Mouse (Mus musculus) heart, embryonic 11.5 days (tissue): Measurements from ENCODE around the gene Smdt1. TPM values are rescaled to one million over a fixed set of nuclear protein-coding genes. Genes with fewer than 3 reads are reported as not detected.

Experiments used
- ATAC-seq: fragments of 200-750 bp; cut with Nextera tagmentation; replicated peaks from 2 replicates; pipeline ENCODE4 v1.8.0; 2017; ENCODE audit warnings: moderate library complexity; ENCODE audit not compliant: insufficient number of reproducible peaks, low FRiP score, low TSS enrichment
- H3K27ac ChIP-seq: fragments of 300-500 bp; sonication (generic); 2 replicates; pipeline ENCODE4 v1.5.1; 2014; ENCODE audit warnings: mild to moderate bottlenecking, low read depth, low read length
- H3K27me3 ChIP-seq: fragments of 300-500 bp; sonication (generic); 2 replicates; pipeline ENCODE4 v1.6.1; 2014; ENCODE audit warnings: mild to moderate bottlenecking, low read length, mixed read lengths; ENCODE audit not compliant: control insufficient read depth, insufficient read depth
- H3K36me3 ChIP-seq: fragments of 300-500 bp; sonication (generic); 2 replicates; pipeline ENCODE4 v1.6.1; 2014; ENCODE audit warnings: mild to moderate bottlenecking, low read length, moderate library complexity, mixed read lengths; ENCODE audit not compliant: control insufficient read depth, insufficient read depth
- H3K4me1 ChIP-seq: fragments of 300-500 bp; sonication (generic); 2 replicates; pipeline ENCODE4 v1.6.1; 2014; ENCODE audit warnings: low read length; ENCODE audit not compliant: control insufficient read depth, insufficient read depth
- H3K4me2 ChIP-seq: fragments of 300-500 bp; sonication (generic); 2 replicates; pipeline ENCODE4 v1.6.1; 2014; ENCODE audit warnings: mild to moderate bottlenecking, moderate library complexity
- H3K4me3 ChIP-seq: fragments of 300-500 bp; sonication (generic); 2 replicates; pipeline ENCODE4 v1.5.1; 2014; ENCODE audit warnings: low read depth, low read length
- H3K9ac ChIP-seq: fragments of 300-500 bp; sonication (generic); 2 replicates; pipeline ENCODE4 v1.6.1; 2014; ENCODE audit warnings: mild to moderate bottlenecking, low read depth, low read length, moderate library complexity
- H3K9me3 ChIP-seq: fragments of 300-500 bp; sonication (generic); replicated peaks from 2 replicates; pipeline ENCODE4 v1.6.1; 2016; ENCODE audit warnings: low read length; ENCODE audit not compliant: control insufficient read depth
- WGBS: fragments of 180-500 bp; shearing (Covaris S2); extraction: QIAGEN DNeasy Blood & Tissue Kit; methylation state at CpG from one replicate; pipeline ENCODE4 v1.1.7; 2014; ENCODE audit not compliant: insufficient replicate concordance; 5-methylcytosine and 5-hydroxymethylcytosine counted together
- polyA plus RNA-seq: library from polyadenylated mRNA; unstranded; fragments of >200 nt; fragmentation: Nextera tagmentation; extraction: Ambion mirVana; gene quantifications from 2 replicates; pipeline ENCODE4 v1.2.1, GENCODE M21; 2014

Smdt1 gene
- polyA plus RNA-seq, 1 experiment from 2014 or later, result 320 TPM

GRCm38 (mm10) chr15:82340414-82341035 lies 1.8 kb downstream of the Smdt1 start:
- ATAC-seq, result no peak
- peak overlapping the region; percentile 51 for H3K4me3 ChIP-seq
- H3K9ac ChIP-seq, result peak overlapping the region; percentile 84
- H3K27me3 ChIP-seq, result no peaks in the 10 kb centered on the region
- peak overlapping the region; percentile 94 for H3K27ac ChIP-seq
- peak overlapping the region; percentile 89 for H3K4me2 ChIP-seq
- no peaks in the 10 kb centered on the region for H3K9me3 ChIP-seq
- H3K36me3 ChIP-seq, result peaks cover 6% of the 10 kb centered on the region; the same call in 1 of the 2 replicates
- 26% methylated on average over 21 of the region's 21 CpGs for WGBS
- peaks cover 34% of the 10 kb centered on the region for H3K4me1 ChIP-seq

GRCm38 (mm10) chr15:82341036-82341501 lies 2.3 kb downstream of the Smdt1 start:
- Histone ChIP-seq H3K9me3 (no peaks in the 10 kb centered on the region), H3K9ac (peak overlapping the region; percentile 84), H3K36me3 (peaks cover 3% of the 10 kb centered on the region; the same call in 1 of the 2 replicates), H3K27ac (peak overlapping the region; percentile 94), H3K27me3 (no peaks in the 10 kb centered on the region), H3K4me3 (peak overlapping the region; percentile 51), H3K4me1 (peaks cover 34% of the 10 kb centered on the region), H3K4me2 (peak overlapping the region; percentile 89)
- 1% methylated on average over 38 of the region's 40 CpGs for WGBS
- peak; percentile 47 for ATAC-seq

GRCm38 (mm10) chr15:82341675-82342542 lies 3.1 kb downstream of the Smdt1 start:
- peak; percentile 24 for ATAC-seq

GRCm38 (mm10) chr15:82342543-82342935 lies 3.8 kb downstream of the Smdt1 start:
- no peaks in the 10 kb centered on the region for H3K36me3 ChIP-seq
- peak overlapping the region; percentile 51 for H3K4me3 ChIP-seq
- peak overlapping the region; percentile 89 for H3K4me2 ChIP-seq
- peaks cover 34% of the 10 kb centered on the region for H3K4me1 ChIP-seq
- no peak for ATAC-seq
- no peaks in the 10 kb centered on the region for H3K9me3 ChIP-seq
- H3K9ac ChIP-seq, result peak overlapping the region; percentile 84; the same call in 1 of the 2 replicates
- peak overlapping the region; percentile 94 for H3K27ac ChIP-seq
- WGBS, result 68% methylated on average over 5 of the region's 5 CpGs
- H3K27me3 ChIP-seq, result no peaks in the 10 kb centered on the region

More at GRCm38 (mm10) chr15:82341675-82342542, 3.1 kb downstream of the Smdt1 start:
- Histone ChIP-seq H3K36me3 (no peaks in the 10 kb centered on the region), H3K9ac (peak overlapping the region; percentile 84), H3K4me3 (peak overlapping the region; percentile 51), H3K4me1 (peaks cover 34% of the 10 kb centered on the region), H3K9me3 (no peaks in the 10 kb centered on the region), H3K27ac (peak overlapping the region; percentile 94), H3K4me2 (peak overlapping the region; percentile 89), H3K27me3 (no peaks in the 10 kb centered on the region)
- 35% methylated on average over 15 of the region's 15 CpGs for WGBS

GRCm38 (mm10) chr15:82343368-82344287 lies 4.9 kb downstream of the Smdt1 start:
- peaks cover 30% of the 10 kb centered on the region for H3K4me1 ChIP-seq
- H3K27ac ChIP-seq, result peak overlapping the region; percentile 60
- no peak overlapping the region for H3K4me3 ChIP-seq
- peak overlapping the region; percentile 23; the same call in 1 of the 2 replicates for H3K4me2 ChIP-seq
- no peaks in the 10 kb centered on the region for H3K9me3 ChIP-seq
- H3K36me3 ChIP-seq, result peaks cover 8% of the 10 kb centered on the region
- 87% methylated on average over 27 of the region's 27 CpGs for WGBS
- no peak for ATAC-seq
- no peaks in the 10 kb centered on the region for H3K27me3 ChIP-seq
- no peak overlapping the region for H3K9ac ChIP-seq

- Histone ChIP-seq H3K9ac (no peak overlapping the region), H3K4me2 (peak overlapping the region; percentile 38), H3K27ac (peak overlapping the region; percentile 62; the same call in 1 of the 2 replicates)
Measured at GRCm38 (mm10) chr15:82344971-82345370, 6.2 kb downstream of the Smdt1 start.

GRCm38 (mm10) chr15:82345820-82346470 lies 7.2 kb downstream of the Smdt1 start:
- WGBS, result under 1% methylated on average over 51 of the region's 51 CpGs
- Histone ChIP-seq H3K9me3 (no peaks in the 10 kb centered on the region), H3K4me3 (peak overlapping the region; percentile 80), H3K36me3 (peaks cover 29% of the 10 kb centered on the region), H3K4me1 (peaks cover 22% of the 10 kb centered on the region), H3K4me2 (peak overlapping the region; percentile 85), H3K9ac (peak overlapping the region; percentile 84), H3K27me3 (no peaks in the 10 kb centered on the region), H3K27ac (peak overlapping the region; percentile 81)
- peak; percentile 94 for ATAC-seq

More at GRCm38 (mm10) chr15:82344971-82345370, 6.2 kb downstream of the Smdt1 start:
- Histone ChIP-seq H3K4me3 (0 out of 2 replicates have a peak overlapping the region, but pooled peaks have one; percentile 10), H3K4me1 (peaks cover 26% of the 10 kb centered on the region), H3K9me3 (no peaks in the 10 kb centered on the region), H3K36me3 (peaks cover 21% of the 10 kb centered on the region), H3K27me3 (no peaks in the 10 kb centered on the region)
- ATAC-seq, result no peak
- 76% methylated on average over 6 of the region's 6 CpGs for WGBS
